Mouse (Mus musculus) intestine, postnatal 0 days (tissue): ENCODE measurements around the gene Mns1. TPM values are rescaled to one million over a fixed set of nuclear protein-coding genes. Genes with fewer than 3 reads are reported as not detected.

Experiments used
- ATAC-seq: fragments of 200-750 bp; cut with Nextera tagmentation; 2 replicates; pipeline ENCODE4 v1.8.0; 2017; ENCODE audit warnings: mild to moderate bottlenecking, moderate TSS enrichment, moderate library complexity
- H3K27ac ChIP-seq: fragments of 300-500 bp; sonication (generic); 2 replicates; pipeline ENCODE4 v1.5.1; 2014; ENCODE audit warnings: mild to moderate bottlenecking, low read depth, low read length, moderate library complexity
- H3K27me3 ChIP-seq: fragments of 300-500 bp; sonication (generic); replicated peaks from 2 replicates; pipeline ENCODE4 v1.6.1; 2014; ENCODE audit warnings: low read length, mixed read lengths; ENCODE audit not compliant: control insufficient read depth, insufficient read depth
- H3K36me3 ChIP-seq: fragments of 300-500 bp; sonication (generic); 2 replicates; pipeline ENCODE4 v1.6.1; 2014; ENCODE audit warnings: mild to moderate bottlenecking, moderate library complexity; ENCODE audit not compliant: control insufficient read depth, insufficient read depth
- H3K4me1 ChIP-seq: fragments of 300-500 bp; sonication (generic); replicated peaks from 2 replicates; pipeline ENCODE4 v1.6.1; 2014; ENCODE audit warnings: antibody characterized with exemption, low read length, mixed read lengths; ENCODE audit not compliant: control insufficient read depth, insufficient read depth
- H3K4me2 ChIP-seq: fragments of 300-500 bp; sonication (generic); replicated peaks from 2 replicates; pipeline ENCODE4 v1.6.1; 2014; ENCODE audit warnings: low read depth, mild to moderate bottlenecking, moderate library complexity
- H3K4me3 ChIP-seq: fragments of 300-500 bp; sonication (generic); 2 replicates; pipeline ENCODE4 v1.5.1; 2014; ENCODE audit warnings: low read depth, low read length
- H3K9ac ChIP-seq: fragments of 300-500 bp; sonication (generic); 2 replicates; pipeline ENCODE4 v1.6.1; 2014; ENCODE audit warnings: mild to moderate bottlenecking, low read depth, low read length
- H3K9me3 ChIP-seq: fragments of 300-500 bp; sonication (generic); 2 replicates; pipeline ENCODE4 v1.6.1; 2016; ENCODE audit warnings: mixed run types; ENCODE audit not compliant: control insufficient read depth
- CTCF ChIP-seq: sonication (generic); IDR thresholded peaks from 2 replicates; pipeline ENCODE4 v1.5.1; 2016; ENCODE audit warnings: low read depth, mild to moderate bottlenecking, control low read depth, antibody characterized with exemption, moderate library complexity
- WGBS: fragments of 180-500 bp; shearing (Covaris S2); extraction: QIAGEN DNeasy Blood & Tissue Kit; methylation state at CpG from one replicate; pipeline ENCODE4 v1.1.7; 2014; 5-methylcytosine and 5-hydroxymethylcytosine counted together
- microRNA-seq: library from miRNA; unstranded; fragments of <30 nt; microRNA quantifications from one replicate; pipeline ENCODE4, GENCODE M21; 2016
- polyA plus RNA-seq: library from polyadenylated mRNA; unstranded; fragments of >200 nt; fragmentation: Nextera tagmentation; extraction: Ambion mirVana; gene quantifications from 2 replicates; pipeline ENCODE4 v1.2.1, GENCODE M21; 2015

Mns1 gene
- polyA plus RNA-seq, 1 experiment from 2014 or later, result 4.2 TPM

DNA sequence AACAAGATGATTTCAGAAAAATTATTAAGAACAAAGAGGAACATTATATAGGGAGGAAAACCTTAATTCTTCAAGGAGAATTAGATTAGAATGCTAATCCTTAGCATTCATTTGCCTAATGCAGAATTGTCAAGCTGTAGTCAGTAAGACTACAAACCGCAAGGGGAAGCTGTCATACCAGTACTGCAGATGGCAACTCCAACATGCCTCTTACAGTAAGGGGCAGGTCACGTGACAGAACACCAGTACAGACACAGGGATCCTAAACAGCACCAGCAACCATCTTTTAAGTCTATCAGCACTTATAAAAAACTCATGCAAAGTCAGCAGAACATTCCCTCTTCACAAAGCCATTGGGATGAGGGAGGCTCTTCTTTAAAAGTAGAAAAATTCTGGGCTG is 55.7 kb downstream of the Mns1 start:
- TF ChIP-seq CTCF, result no peak
- 86% methylated on average over 2 of the region's 2 CpGs for WGBS
- H3K9me3 ChIP-seq, result no peaks in the 10 kb centered on the region
- H3K4me1 ChIP-seq, result no peaks in the 10 kb centered on the region; the same call in none of the 2 replicates
- no peaks in the 10 kb centered on the region for H3K27me3 ChIP-seq
- H3K27ac ChIP-seq, result no peak overlapping the region
- H3K4me2 ChIP-seq, result no peak overlapping the region
- H3K4me3 ChIP-seq, result no peak overlapping the region
- H3K9ac ChIP-seq, result no peak overlapping the region
- ATAC-seq, result no peak
- no peaks in the 10 kb centered on the region for H3K36me3 ChIP-seq

DNA sequence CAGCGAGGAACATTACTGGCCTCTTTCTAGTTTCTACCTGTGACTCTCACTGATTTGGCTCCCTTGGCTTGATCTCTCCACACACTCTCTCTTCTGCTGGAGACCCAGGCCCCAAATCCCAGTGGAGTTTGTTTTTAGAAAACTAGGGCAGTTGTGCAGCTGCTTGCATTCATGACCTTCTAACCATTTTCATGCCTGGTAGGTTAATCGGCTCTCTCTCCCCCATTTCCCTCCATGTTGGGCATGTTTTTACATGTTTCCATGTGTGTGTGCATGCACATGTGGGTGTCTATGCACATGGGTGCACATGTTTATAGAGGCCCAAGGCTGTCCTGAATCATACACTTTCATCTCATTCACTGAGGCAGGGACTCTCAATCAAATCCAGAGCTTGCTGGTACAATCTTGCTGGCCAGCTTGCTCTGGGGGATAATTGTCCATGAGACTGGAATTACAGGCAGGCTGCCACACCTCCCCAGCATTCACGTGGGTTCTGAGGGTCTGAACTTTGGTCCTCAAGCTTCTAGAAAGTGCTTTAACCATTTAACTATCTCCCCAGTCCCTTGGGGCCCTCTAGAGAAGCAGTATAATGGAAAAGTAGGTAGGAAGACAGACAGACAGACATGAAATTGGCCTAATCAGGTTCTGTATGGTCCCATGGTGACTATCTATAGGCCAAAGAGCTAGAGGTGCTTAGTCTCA is 56.3 kb downstream of the Mns1 start:
- Histone ChIP-seq H3K4me3 (no peak overlapping the region), H3K4me2 (no peak overlapping the region), H3K27me3 (no peaks in the 10 kb centered on the region), H3K9me3 (no peaks in the 10 kb centered on the region), H3K4me1 (no peaks in the 10 kb centered on the region; the same call in none of the 2 replicates), H3K27ac (no peak overlapping the region), H3K9ac (no peak overlapping the region), H3K36me3 (no peaks in the 10 kb centered on the region)
- 67% methylated on average over 3 of the region's 3 CpGs for whole genome bisulfite sequencing
- peak; percentile 55 for ATAC-seq
- no peak for TF ChIP-seq CTCF

DNA sequence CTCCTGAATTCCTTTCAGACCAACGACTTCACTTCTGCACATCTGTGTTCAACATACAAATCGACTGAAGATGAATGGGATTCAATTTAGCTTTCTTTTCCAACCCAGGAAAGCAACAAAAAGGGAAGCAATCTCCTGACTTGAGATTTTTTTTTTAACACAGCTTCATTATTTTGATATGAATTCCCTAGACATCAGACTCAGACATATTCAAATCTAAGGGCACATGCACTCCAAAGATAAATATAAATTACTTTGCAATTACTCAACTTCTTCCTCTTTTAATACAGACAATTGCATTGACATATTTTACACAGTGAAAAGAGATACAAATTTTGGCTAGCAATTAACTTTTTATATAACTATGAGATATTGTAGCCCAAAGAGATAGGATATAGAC is 58.9 kb downstream of the Mns1 start:
- Histone ChIP-seq H3K4me2 (no peak overlapping the region), H3K9me3 (no peaks in the 10 kb centered on the region), H3K27me3 (no peaks in the 10 kb centered on the region), H3K36me3 (no peaks in the 10 kb centered on the region), H3K4me3 (no peak overlapping the region), H3K9ac (no peak overlapping the region), H3K27ac (no peak overlapping the region), H3K4me1 (no peaks in the 10 kb centered on the region; the same call in 1 of the 2 replicates)
- no peak for ATAC-seq
- 65% methylated on average over 2 of the region's 2 CpGs for WGBS
- no peak for TF ChIP-seq CTCF

DNA sequence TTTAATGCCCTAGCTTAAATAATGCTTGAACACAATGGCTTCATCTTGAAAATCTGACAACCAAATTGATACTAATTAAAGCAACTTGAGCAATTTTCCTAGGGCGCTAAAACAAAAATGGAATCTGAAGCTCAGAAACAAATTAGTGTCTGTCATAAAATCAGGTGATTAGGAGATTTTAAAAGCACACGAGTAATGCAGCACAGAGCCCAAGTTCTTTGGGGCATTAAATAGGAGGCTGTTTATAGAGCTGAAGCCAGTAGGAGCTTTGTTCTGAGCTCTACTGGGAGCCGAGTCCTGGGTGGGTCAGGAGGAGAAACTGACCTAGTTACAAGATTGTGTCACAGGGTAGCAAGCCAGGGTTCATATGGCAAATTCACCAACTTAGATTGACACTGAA is 59.4 kb downstream of the Mns1 start:
- WGBS, result 65% methylated on average over 3 of the region's 3 CpGs
- Histone ChIP-seq H3K4me1 (no peaks in the 10 kb centered on the region; the same call in 1 of the 2 replicates), H3K4me3 (no peak overlapping the region), H3K36me3 (no peaks in the 10 kb centered on the region), H3K9ac (no peak overlapping the region), H3K27me3 (no peaks in the 10 kb centered on the region), H3K27ac (no peak overlapping the region), H3K4me2 (no peak overlapping the region), H3K9me3 (no peaks in the 10 kb centered on the region)
- no peak for ATAC-seq
- no peak for TF ChIP-seq CTCF

Small RNA genes lying within 50 kb of the gene (microRNA-seq; reads per million reads assigned to microRNA genes)
- gene Gm28010, result not detected

Other genes with a start within 250 kb of the Mns1 start
- gene Zfp280d, start 163.2 kb upstream of the Mns1 start, polyA plus RNA-seq, result 11.5 and 14.3 TPM in 2 replicates
- 7.7 and 10.7 TPM in 2 replicates for gene Tex9, start 54.2 kb downstream of the Mns1 start, polyA plus RNA-seq
- gene Rfx7, start 94.2 kb downstream of the Mns1 start, polyA plus RNA-seq, result 6.9 and 7.4 TPM in 2 replicates
- 142 and 160 TPM in 2 replicates for gene Nedd4, start 224.3 kb downstream of the Mns1 start, polyA plus RNA-seq